Mouse (Mus musculus) stomach, postnatal 0 days (tissue): ENCODE data around the gene Camk2g.

ENCODE experiments used
- CTCF ChIP-seq: IDR thresholded peaks from 2 replicates; pipeline ENCODE4 v1.5.1; 2016; ENCODE audit warnings: antibody characterized with exemption, low read depth, mild to moderate bottlenecking, moderate library complexity
- EP300 ChIP-seq: optimal IDR thresholded peaks from 2 replicates; pipeline ENCODE3; 2016; ENCODE audit warnings: antibody characterized with exemption

GRCm38 (mm10) chr14:20809349-20809748, 15.5 kb upstream of the Camk2g start:
- TF ChIP-seq CTCF (no peak), EP300 (no peak)
